Mouse (Mus musculus) heart, postnatal 0 days (tissue): Measurements from ENCODE around the gene Anp32e. TPM values are rescaled to one million over a fixed set of nuclear protein-coding genes. Genes with fewer than 3 reads are reported as not detected.

Source experiments
- ATAC-seq: fragments of 200-750 bp; cut with Nextera tagmentation; 2 replicates; pipeline ENCODE4 v1.8.0; 2017; ENCODE audit warnings: low read depth, moderate number of reproducible peaks, moderate library complexity; ENCODE audit not compliant: insufficient read depth
- DNase-seq: peaks from one replicate; pipeline ENCODE4 v3.0.0-alpha.2; 2016; ENCODE audit warnings: low spot score
- H3K27ac ChIP-seq: fragments of 300-500 bp; sonication (generic); 2 replicates; pipeline ENCODE4 v1.5.1; 2014; ENCODE audit warnings: low read depth, mild to moderate bottlenecking
- H3K27me3 ChIP-seq: fragments of 300-500 bp; sonication (generic); 2 replicates; pipeline ENCODE4 v1.6.1; 2014; ENCODE audit warnings: low read length, mixed read lengths; ENCODE audit not compliant: control insufficient read depth, insufficient read depth
- H3K36me3 ChIP-seq: fragments of 300-500 bp; sonication (generic); replicated peaks from 2 replicates; pipeline ENCODE4 v1.6.1; 2014; ENCODE audit warnings: low read length, mixed read lengths; ENCODE audit not compliant: control insufficient read depth, insufficient read depth
- H3K4me1 ChIP-seq: fragments of 300-500 bp; sonication (generic); 2 replicates; pipeline ENCODE4 v1.6.1; 2014; ENCODE audit warnings: antibody characterized with exemption; ENCODE audit not compliant: control insufficient read depth, insufficient read depth
- H3K4me2 ChIP-seq: fragments of 300-500 bp; sonication (generic); 2 replicates; pipeline ENCODE4 v1.6.1; 2014; ENCODE audit warnings: low read depth, mild to moderate bottlenecking, low read length, moderate library complexity
- H3K4me3 ChIP-seq: fragments of 300-500 bp; sonication (generic); 2 replicates; pipeline ENCODE4 v1.5.1; 2014; ENCODE audit warnings: low read depth, low read length
- H3K9ac ChIP-seq: fragments of 300-500 bp; sonication (generic); replicated peaks from 2 replicates; pipeline ENCODE4 v1.6.1; 2014; ENCODE audit warnings: low read depth, low read length, mixed read lengths
- H3K9me3 ChIP-seq: fragments of 300-500 bp; sonication (generic); replicated peaks from 2 replicates; pipeline ENCODE4 v1.6.1; 2016; ENCODE audit warnings: low read length; ENCODE audit not compliant: control insufficient read depth
- CTCF ChIP-seq: IDR thresholded peaks from 2 replicates; pipeline ENCODE4 v1.5.1; 2016; ENCODE audit warnings: antibody characterized with exemption, control low read depth, low read depth
- EP300 ChIP-seq: IDR thresholded peaks from 2 replicates; pipeline ENCODE4 v1.6.1; 2016; ENCODE audit warnings: antibody characterized with exemption, low read depth
- WGBS: fragments of 180-500 bp; shearing (Covaris S2); extraction: QIAGEN DNeasy Blood & Tissue Kit; methylation state at CpG from one replicate; pipeline ENCODE4 v1.1.7; 2014; 5-methylcytosine and 5-hydroxymethylcytosine counted together
- polyA plus RNA-seq: library from polyadenylated mRNA; unstranded; fragments of >200 nt; fragmentation: Nextera tagmentation; extraction: Ambion mirVana; gene quantifications from 2 replicates; pipeline ENCODE4 v1.2.1, GENCODE M21; 2015
- total RNA-seq: library from RNA; depleted of rRNA; stranded (reverse); fragments of >200 nt; gene quantifications from 2 replicates; pipeline ENCODE4 v1.2.3, GENCODE M21; 2014; ENCODE audit warnings: low replicate concordance; rRNA removed

Anp32e gene
- 25.9 and 33.5 TPM in 2 replicates for total RNA-seq
- polyA plus RNA-seq = 105 and 118 TPM in 2 replicates

DNA sequence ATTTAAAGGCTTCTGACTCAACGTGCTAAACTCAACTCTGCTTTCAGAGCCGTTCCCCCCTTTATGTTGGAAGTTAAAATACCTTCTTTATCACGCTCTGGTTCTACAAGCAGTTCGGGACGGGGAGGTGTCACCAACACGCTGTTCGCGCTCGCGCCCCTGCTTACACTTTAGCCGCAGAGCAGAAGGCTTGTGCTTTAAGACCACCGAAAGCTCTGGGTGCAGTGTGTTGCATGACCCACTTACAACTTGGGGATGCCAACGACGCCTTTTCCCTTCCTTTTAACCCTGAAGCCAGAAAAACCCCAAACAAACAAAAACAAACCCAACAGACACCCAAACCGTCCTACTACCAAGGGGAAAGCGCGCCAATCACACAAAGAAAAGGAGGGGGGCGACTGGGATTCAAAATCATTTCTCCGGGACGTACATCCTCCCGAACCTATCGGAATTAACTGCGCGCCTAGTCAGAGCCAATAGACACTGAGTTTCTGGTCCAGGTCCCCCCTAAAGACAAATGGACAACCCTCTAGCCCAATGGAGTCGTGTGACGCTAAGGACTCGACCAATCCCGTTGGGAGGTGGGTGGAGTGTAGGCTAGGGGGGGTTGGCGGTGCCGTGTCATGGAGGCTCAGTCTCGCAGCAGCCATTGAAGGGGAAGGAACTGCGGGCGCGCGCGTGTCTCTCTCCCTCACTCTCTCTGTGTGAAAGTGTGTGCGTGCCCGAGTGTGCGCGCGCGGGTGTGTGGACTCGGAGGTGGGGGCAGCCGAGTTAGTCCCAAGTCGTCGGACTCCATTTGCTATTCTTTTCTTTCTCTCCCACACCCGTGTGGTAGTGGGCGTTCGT lies at the start of gene Anp32e:
TSS of gene Anp32e (plus strand) at position 589 of the 846 bp plus-strand sequence.
- under 1% methylated on average over 49 of the region's 49 CpGs for WGBS
- TF ChIP-seq CTCF = no peak
- TF ChIP-seq EP300 = peak; percentile 97
- peak; percentile 99 for ATAC-seq
- H3K4me1 ChIP-seq = peaks cover 6% of the 10 kb centered on the region; the same call in 1 of the 2 replicates
- H3K27ac ChIP-seq = peak within 1 kb of the TSS; percentile 94
- DNase-seq = peak; percentile 99
- no peaks in the 10 kb centered on the region for H3K27me3 ChIP-seq
- H3K9ac ChIP-seq = peak within 1 kb of the TSS; percentile 97
- peak within 1 kb of the TSS; percentile 79 for H3K4me2 ChIP-seq
- peak within 1 kb of the TSS; percentile 74 for H3K4me3 ChIP-seq
- no peaks in the 10 kb centered on the region for H3K9me3 ChIP-seq
- 0 out of 2 replicates have a peak, but pooled peaks cover 7% of the 10 kb centered on the region for H3K36me3 ChIP-seq

DNA sequence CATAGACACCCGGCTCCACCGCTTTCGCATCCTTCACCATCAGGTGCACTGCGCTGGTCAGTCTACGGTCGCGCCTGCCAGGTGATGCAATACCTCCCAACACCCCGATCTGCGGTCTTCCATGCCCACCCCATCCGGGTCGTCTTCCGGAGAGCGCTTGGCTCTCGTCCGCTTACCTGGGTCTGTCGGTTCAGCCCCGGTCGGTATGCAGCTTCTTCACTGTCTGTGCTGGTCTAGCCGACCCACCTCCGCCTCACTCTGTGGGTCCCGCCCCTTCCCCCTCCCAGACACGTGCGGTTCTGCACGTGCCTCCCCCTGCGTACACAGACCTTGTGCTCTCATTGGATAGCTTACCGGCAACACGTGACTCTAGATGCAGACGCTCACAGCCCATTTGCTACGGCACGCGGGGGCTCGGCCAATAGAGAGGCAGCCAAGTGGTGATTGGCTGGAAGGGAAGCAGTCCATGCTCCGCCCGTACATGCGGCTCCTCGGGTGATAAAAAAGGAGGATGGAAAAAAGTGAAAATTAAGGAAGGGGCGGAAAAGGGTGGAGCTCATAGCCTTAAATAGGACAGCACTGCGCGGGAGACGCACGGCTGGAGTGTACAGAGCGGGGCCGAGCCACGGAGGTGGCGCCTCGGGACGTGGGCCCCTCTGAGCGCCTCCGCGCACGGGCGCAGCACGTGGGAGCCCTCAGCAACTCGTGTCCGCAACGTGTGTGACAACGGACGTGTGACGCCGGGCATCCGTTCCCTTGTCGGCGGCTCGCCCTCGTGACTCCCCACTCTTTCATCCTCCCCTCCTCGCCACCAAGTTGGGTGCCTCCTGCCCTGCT lies 46.8 kb upstream of the Anp32e start, which contains the start of gene Ciart:
TSS of gene Ciart (minus strand) at position 273 of the 837 bp plus-strand sequence.
- peak; percentile 99 for DNase-seq
- peak; percentile 96 for ATAC-seq
- H3K27ac ChIP-seq = peak within 1 kb of the TSS; percentile 65
- H3K36me3 ChIP-seq = peaks cover 18% of the 10 kb centered on the region; the same call in 1 of the 2 replicates
- under 1% methylated on average over 61 of the region's 66 CpGs for WGBS
- no peaks in the 10 kb centered on the region for H3K27me3 ChIP-seq
- H3K9ac ChIP-seq = peak within 1 kb of the TSS; percentile 21; the same call in 1 of the 2 replicates
- peak within 1 kb of the TSS; percentile 39 for H3K4me3 ChIP-seq
- H3K4me2 ChIP-seq = peak within 1 kb of the TSS; percentile 75
- H3K4me1 ChIP-seq = peaks cover 7% of the 10 kb centered on the region
- H3K9me3 ChIP-seq = no peaks in the 10 kb centered on the region
- peak; percentile 74 for TF ChIP-seq EP300
- TF ChIP-seq CTCF = no peak

- Histone ChIP-seq H3K27me3 (no peaks in the 10 kb centered on the region), H3K27ac (peak overlapping the region; percentile 65), H3K4me3 (peak overlapping the region; percentile 39), H3K36me3 (peaks cover 20% of the 10 kb centered on the region; the same call in 1 of the 2 replicates), H3K4me2 (peak overlapping the region; percentile 75), H3K9me3 (no peaks in the 10 kb centered on the region), H3K9ac (0 out of 2 replicates have a peak overlapping the region, but pooled peaks have one; percentile 21), H3K4me1 (peaks cover 7% of the 10 kb centered on the region)
- 1% methylated on average over 24 of the region's 24 CpGs for WGBS
- DNase-seq (peak; percentile 82), ATAC-seq (peak; percentile 29; the same call in 1 of the 2 replicates)
- TF ChIP-seq EP300 = no peak
- peak; percentile 66 for TF ChIP-seq CTCF
These were observed 46.1 kb upstream of the Anp32e start for GRCm38 (mm10) chr3:95882816-95883425.

DNA sequence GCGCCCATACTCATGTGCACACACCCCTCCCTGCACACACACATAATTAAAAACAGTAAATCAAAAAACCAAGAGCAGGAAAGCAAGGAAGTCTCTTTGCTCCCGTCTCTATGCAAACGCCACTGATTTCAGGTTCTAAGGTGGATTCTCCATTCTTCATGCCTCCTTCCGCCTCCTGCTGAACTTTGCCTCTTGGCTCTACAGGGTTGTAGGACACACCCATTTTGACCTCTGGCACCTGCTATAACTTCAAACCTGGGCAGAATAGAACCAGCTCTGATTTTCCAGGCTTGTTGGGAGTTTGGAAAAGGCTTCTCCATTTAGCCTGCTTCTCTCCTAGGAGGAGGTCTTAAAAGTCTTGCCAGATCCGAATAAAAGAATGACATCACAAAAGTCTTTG lies 44.6 kb upstream of the Anp32e start:
- no peaks in the 10 kb centered on the region for H3K27me3 ChIP-seq
- no peaks in the 10 kb centered on the region for H3K9me3 ChIP-seq
- no peak overlapping the region for H3K4me3 ChIP-seq
- DNase-seq (no peak), ATAC-seq (no peak)
- TF ChIP-seq CTCF = no peak
- TF ChIP-seq EP300 = no peak
- no peak overlapping the region for H3K9ac ChIP-seq
- peaks cover 27% of the 10 kb centered on the region for H3K36me3 ChIP-seq
- H3K4me2 ChIP-seq = no peak overlapping the region
- no peak overlapping the region for H3K27ac ChIP-seq
- peaks cover 7% of the 10 kb centered on the region for H3K4me1 ChIP-seq
- 88% methylated on average over 5 of the region's 5 CpGs for WGBS

- no peak overlapping the region for H3K9ac ChIP-seq
- no peaks in the 10 kb centered on the region for H3K27me3 ChIP-seq
- WGBS = 67% methylated on average over 4 of the region's 4 CpGs
- H3K4me1 ChIP-seq = peaks cover 12% of the 10 kb centered on the region
- no peaks in the 10 kb centered on the region for H3K9me3 ChIP-seq
- no peak for ATAC-seq
- no peak overlapping the region for H3K4me3 ChIP-seq
- H3K27ac ChIP-seq = no peak overlapping the region
- no peak overlapping the region for H3K4me2 ChIP-seq
- TF ChIP-seq EP300 (no peak), CTCF (no peak)
- no peak for DNase-seq
- H3K36me3 ChIP-seq = peaks cover 27% of the 10 kb centered on the region
These were observed 41.5 kb upstream of the Anp32e start for GRCm38 (mm10) chr3:95887596-95887995.
